Mouse (Mus musculus): ENCODE data around the gene Topbp1.

DNA sequence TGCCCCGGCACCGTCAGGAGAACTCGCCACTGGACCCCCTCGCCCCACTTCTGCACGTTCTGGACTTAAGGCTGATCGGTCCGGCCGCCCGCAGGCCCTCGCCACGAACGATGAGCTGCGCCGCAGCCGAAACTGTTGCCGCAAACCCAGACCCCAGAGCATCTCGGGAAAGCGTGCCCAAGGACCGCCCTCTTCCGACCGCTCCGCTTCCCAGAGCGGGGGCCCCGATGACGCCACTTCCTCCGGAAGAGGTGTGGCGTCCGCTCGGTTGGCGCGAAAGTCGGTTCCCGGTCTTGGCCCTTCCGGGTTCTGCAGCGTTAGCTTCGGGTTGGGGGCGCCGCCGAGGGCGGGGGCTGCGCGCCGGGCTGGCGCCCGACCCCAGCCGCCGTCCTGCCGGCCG lies at the start of gene Topbp1, which contains the start of gene 1300017J02Rik:
- TF ChIP-seq CTCF (IDR thresholded peaks at IDR 0.05; ENCODE audit: control insufficient read depth, insufficient read depth, insufficient read length) (no peak), MAX (IDR thresholded peaks at IDR 0.05) (no peak), USF1 (IDR thresholded peaks at IDR 0.05; ENCODE audit: low read depth) (no peak), CEBPB (IDR thresholded peaks at IDR 0.05; ENCODE audit: low read depth) (no peak), FOSL1 (IDR thresholded peaks at IDR 0.05; ENCODE audit: insufficient read depth, low read length, poor library complexity, severe bottlenecking) (no peak), MYOG (IDR thresholded peaks at IDR 0.05; ENCODE audit: control insufficient read depth, extremely low read depth, insufficient read length) (no peak)
